Mouse (Mus musculus): ENCODE results near the gene Casc1.

DNA sequence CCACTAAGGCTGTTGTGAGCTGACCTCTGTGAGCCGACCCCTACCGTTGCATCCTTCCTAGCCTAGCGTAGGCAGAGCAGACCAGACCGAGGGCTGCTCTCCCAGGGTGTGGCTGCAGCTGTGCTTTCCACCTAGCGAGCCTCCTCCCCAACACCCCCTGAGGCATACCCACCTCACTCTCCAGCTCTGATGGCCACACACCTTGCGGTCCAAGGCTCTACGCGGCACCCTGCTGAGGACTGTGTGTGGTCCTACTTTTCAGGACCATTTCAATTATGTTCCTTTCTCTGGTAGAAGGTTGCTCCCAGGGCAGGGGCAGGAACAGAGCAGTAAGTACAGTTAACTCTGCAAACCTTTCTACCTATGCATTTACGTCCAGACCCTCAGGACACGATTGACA is 34.3 kb downstream of the Casc1 start:
- no peak for TF ChIP-seq CTCF (IDR thresholded peaks at IDR 0.05; ENCODE audit: extremely low read depth, insufficient read depth, low read length)
- no peak for TF ChIP-seq POLR2A (IDR thresholded peaks at IDR 0.05; ENCODE audit: extremely low read depth, insufficient read depth, low read length)

Data from cortical plate, adult 2 months (tissue).